Mouse (Mus musculus) lung, postnatal 10 days (tissue): Measurements from ENCODE around the gene Mcmbp.

Source experiments
- DNase-seq: peaks from one replicate; pipeline ENCODE4 v3.0.0; 2021

Mcmbp gene

DNA sequence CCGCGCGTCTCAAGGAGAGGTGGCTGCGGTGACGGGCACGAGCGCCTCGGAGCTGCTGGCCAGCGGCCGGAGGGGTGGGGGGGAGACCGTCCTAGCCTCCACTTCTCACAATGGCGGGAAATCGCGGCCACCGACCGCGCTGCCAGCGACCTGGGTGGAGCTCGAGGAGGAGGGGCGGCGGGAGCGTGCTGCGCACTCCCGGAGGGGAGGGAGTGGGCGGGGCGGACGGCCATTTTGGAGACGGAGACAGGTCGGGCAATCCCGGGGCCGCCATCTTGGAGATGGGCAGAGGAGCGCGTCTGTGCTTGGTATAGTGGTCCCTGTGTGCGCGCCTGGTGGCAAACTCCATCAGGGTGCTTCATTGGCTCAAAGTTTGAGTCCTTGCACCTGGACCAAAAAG is at the start of gene Mcmbp:
Gene Mcmbp, minus strand, starts transcription at position 162 of the 400 bp plus-strand sequence.
- peak; percentile 99 for DNase-seq

DNA sequence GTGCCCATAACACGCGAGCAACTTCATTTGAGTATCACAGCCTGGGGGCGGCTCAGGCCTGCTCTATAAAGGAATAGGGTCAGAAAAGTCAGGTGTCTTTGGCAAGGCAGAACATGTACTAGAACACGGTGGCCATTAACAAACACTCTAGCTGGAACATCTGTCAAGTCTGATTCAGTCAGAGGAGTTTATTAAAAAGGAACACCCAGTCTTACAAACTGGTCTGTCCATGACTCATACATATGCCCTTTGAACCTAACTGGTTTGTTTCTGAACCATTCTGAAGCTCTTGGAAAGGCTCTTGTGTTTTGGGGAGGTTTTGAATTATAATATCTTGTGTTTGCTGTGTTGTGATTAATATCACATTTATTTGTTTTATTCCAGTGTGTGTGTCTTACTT is 49.8 kb upstream of the Mcmbp start:
- DNase-seq: no peak

DNA sequence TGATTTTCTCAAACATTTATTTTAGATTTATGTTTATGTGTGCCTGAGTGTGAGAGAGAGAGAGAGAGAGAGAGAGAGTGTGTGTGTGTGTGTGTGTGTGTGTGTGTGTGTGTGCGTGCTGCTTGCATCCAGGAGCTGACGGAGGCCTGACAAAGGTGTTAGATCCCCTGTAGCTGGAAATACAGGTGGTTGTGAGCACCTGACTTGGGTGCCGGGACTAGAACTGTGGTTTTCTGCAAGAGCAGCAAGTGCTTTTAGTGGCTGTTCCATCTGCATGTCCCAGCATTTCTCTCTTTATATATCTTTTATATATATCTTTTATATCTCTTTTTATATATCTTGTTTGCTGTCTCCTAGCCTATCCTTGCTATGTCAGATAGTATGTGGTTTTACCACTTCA is 41.6 kb upstream of the Mcmbp start:
- DNase-seq: no peak

DNA sequence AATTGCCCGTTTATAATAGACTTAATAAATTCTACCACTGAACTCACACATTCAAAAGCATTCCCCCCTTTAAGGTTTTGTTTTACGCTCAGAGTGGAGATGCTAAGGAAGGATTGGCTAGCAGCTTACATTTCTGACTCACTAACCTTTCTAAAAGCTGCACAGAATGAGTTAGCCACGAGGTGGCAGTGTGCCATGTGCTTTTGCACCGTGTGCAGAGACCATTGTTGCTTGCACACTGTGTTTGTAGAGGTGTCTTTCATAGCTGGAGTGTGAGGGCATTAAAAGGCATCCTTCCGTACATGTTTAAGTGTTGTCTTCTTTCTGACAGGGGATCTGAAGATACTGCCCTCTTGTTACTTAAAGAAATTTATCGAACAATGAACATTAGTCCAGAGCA is 39.0 kb upstream of the Mcmbp start:
- DNase-seq: peak; percentile 56

DNA sequence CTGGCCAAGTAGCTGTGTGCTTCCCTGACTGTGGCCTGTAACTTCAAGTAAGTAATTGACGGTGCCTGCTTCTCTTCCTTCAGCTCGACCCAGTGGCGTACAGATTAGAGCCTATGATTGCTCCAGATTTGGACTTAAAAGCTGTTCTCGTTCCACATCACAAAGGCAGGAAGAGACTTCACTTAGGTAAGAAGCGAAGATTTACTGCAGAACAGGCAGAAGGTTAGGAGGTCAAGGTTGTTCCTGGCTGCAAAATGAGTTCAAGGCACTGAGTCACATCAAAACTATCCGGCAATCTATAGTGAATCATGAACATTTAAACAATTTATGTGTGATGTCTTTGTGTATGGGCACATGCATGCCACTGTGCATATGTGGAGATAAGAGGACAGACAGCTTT is 36.9 kb upstream of the Mcmbp start:
- DNase-seq: no peak

DNA sequence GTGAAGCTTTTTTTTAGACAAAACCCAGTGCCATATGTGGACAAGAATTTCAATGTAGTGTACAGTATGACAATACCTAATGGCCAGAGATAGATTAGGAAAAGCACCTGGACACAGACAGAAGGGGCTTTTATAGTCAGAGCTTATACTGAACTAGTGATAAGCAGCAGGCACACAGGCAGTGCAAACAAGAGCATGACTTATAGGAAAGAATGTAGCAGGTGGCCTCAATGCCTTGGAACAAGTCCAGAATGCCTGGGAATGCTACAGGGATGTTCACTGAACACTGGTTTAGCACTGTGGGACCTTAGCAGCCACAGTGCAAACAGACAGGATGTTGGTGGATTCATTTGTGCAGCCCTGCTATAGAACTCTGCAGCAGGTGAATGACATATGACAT is 26.4 kb upstream of the Mcmbp start:
- no peak for DNase-seq

DNA sequence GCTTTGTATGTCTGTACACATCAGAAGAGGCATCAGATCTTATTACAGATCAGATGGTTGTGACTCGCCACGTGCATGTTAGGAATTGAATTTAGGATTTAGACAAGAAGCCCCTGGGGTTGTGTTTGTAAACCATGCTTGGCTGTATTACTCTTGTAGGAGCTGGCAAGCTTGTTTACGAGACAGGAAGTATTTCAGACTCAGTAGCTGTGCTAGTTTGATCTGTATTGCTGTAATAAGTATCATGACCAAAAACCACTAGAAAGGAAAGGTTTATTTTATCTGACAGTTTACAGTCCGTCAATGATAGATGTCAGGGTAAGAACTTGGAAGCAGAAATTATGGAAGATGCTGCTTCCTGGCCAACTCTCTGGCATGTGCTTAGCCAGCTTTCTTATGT is 18.7 kb upstream of the Mcmbp start:
- DNase-seq: no peak

DNA sequence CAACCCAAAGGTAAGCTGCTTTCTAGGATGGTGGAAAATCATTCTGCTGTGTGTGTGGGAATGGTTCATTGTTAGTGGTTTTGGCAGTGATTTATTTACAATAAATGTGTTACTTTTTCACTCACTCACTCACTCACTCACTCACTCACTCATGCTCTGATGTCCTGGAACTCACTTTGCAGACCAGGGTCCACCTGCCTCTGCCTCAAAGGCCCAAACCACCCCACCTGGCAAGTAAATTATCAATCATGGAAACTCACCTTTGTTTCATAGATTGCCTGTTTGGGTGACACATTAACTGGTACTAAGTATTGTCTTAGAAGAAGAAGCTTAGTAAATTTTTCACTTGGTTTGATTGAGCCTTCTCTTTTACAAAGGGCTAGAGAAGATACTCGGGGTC is 15.1 kb upstream of the Mcmbp start:
- DNase-seq: no peak

DNA sequence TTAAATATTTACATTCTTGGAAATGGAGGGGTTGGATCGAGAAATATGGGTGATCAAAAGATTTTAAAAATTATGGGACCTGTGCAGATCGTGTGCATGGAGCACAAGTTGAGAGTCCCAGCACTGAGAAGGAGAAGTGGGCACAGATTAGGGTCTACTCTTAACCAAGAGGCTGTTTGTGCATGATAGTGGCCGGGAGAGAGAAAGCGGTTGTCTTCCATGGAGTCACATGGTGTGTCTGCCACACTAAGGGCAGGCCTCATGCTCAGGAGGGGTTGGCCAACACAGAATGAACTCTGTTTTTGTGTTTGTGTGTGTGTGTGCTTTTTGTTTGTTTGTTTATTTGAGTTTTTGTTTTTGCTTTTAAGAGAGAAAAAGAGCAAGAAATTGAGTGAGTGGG is 11.7 kb upstream of the Mcmbp start:
- DNase-seq: no peak

DNA sequence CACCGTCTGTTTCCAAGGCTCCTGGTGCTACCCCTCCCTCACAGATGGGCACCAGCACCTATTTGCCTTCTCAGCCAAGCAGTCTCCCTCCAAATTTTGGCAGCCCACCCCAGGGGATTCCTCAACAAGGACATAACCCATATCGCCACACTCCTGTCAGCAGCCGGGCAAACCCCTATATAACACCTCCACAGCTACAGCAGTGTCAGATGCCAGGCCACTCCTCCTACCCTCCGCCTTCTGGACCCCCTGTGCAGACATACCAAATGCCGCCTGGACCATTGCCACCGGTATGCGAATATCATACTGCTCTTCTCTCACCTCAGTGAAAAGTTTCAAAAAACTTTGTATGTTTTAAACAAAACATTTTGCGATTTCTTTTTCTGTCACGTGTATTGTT is 10.0 kb upstream of the Mcmbp start:
- DNase-seq: no peak

DNA sequence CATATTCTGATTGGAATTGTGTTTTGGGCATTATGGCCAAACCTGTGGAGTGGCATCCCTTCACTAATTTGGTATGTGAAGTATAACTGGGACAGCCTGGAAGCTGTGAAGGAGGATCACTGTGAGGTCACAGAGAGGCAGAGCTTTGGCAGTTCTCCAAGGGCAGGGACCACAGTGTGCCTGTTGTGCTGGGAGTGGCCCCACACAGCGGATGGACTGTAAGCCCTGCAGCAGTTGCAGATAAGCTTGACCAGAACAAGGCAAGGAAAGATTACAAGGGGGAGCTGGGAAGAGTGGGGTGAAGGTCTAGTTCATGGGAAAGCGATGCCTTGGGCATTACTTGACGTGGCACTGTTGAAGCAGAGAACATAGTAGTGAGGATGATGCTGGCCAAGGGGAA is 8.5 kb upstream of the Mcmbp start:
- DNase-seq: peak; percentile 88

DNA sequence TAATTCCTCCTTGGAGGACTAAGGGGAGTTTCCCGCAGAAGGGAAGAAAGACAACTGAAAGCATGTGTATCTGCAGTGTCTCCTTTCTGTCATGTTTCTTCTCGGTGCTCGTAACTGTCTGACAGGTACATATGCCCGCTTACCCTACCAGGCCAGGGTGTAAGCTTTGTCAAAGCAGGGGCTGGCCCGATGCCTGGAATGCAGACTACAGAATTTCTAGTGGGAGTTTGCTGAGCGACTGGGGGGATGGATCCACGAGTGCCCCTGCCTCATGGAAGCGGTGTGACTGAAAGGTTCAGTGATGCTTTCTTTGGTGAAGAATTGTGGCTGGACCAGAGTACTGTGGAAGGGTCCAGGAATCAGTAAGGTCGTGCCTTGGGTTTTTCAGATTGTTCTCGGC is 5.9 kb upstream of the Mcmbp start:
- peak; percentile 16 for DNase-seq

DNA sequence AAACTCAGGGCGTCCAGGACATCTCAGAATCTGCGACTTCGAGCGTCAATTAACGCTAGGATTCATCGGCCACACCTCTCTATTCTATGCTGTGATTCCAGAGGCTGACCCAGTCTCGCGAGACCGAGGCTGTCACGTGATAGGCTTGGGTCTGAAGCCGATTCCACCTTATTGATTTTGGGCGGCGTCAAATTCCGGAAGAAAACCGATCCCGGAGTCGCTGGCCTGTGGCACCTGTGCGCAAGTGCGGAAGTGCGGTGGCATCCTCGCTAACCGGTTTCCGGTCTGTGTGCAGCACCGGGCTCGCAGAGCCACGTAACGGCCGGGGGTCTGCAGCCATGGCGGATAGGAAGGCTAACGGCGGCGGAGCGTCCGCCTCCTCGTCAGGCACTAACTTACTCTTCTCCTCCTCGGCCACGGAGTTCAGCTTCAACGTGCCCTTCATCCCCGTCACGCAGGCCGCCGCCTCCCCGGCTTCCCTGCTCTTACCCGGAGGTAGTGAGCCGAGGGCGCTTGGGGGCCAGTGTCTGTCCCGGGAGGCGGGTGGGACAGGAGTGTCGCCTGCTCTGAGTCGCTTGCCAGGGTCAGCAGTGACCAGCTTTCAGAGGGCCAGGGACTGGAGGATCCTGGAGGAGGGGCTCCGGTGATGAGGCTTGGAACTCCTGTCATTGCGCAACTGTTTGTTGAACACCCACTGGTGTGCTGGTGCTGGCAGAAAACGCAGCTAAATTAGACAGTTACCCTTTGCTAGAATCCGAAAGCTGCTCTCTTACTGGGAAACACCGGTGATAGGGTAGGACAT is 4.6 kb upstream of the Mcmbp start, which contains the start of gene Sec23ip:
Gene Sec23ip, plus strand, starts transcription at position 260 of the 802 bp plus-strand sequence.
- DNase-seq: peak; percentile 99

DNA sequence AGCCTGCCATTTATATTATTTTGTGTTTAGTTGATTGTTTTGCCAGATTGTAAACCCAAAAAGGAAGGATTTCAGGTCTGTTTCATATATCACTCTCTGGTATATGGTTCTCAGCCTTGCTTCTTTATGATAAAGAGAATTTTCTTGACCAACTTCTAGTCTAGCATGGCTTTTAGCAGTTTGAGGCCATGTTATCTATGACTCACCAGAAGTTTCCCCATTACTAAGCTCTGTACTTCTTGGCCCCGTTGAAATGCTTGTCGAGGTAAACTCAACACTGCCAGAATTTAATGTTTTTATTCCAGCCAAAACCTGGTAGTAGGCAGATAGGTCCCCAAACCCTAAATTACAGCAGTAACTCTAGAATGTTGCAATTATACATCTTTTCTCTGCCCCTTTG is 3.6 kb upstream of the Mcmbp start:
- DNase-seq: no peak

DNA sequence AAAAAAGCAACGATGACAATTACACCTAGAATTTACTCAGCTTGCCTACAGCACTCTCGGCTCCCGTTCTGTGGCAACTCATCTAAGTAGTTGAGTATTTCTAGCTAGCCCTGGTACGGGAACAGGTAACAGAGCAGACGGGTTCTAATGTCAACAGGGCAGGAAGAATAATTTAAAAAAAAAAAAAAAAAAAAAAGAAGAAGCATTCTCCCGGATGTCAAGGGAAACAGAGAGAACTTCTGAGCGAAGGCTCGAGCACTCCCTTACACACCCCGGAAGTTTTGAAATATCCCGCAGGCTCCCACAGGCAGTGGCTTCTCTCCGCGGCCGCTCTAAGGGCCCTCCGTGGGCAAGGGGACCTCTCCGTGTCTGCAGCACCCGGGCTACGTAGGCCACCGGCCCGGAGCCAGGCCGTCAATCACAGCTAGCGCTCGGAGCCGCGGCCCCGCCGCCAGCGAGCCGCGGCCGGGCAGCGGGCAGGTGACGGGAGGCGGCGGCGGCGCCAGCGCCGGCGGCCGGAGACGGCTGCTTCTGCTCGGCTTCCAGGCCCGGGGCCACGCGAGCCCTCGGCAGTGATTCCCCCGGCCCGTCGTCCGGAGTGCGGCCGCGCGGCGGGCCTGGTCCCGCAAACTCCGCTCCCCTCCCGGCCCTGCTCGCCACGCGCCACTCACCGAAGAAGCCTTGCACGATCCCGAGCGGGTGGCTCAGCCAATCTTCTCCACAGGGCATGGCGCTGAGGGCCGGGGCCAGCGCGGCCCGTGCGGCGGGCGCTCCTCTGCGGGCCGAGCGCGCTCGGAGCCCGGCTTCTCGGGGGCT is 625 bp downstream of the Mcmbp start:
- peak; percentile 65 for DNase-seq

DNA sequence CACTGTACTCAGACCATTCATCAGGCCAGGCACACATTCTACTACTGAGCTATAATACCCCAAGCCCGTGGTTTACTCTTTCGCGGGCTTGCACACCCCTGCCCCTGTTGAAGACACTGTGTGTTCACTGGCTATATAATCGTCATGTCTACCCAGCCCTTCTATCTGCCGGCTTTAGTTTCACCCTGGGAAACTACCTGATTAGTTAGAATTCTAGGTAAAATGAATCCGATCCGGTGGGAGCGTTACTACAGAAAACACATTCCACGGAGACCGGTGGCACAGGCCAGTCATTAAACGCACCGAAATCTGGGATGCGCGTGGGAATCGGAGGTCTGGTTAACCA is 1.2 kb downstream of the Mcmbp start:
- no peak for DNase-seq

DNA sequence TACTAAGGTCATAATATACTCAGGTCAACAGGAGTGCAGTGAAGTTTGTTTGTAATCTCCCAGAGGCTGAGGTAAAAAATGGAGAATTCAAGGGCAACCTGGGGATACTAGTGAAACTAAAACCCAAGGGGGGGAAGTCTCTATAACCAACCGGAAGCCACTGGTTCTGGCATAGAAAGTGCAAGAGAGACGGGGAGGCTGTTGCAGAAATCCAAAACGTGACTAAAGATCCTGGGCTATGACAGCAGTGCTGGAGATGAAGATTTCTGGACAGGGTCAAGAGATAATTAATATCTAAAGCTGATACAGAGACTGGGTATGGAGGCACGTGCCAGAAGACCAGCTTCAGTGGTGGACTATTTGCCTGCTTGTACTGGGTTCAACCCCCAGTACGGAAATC is 2.3 kb downstream of the Mcmbp start:
- DNase-seq: no peak

DNA sequence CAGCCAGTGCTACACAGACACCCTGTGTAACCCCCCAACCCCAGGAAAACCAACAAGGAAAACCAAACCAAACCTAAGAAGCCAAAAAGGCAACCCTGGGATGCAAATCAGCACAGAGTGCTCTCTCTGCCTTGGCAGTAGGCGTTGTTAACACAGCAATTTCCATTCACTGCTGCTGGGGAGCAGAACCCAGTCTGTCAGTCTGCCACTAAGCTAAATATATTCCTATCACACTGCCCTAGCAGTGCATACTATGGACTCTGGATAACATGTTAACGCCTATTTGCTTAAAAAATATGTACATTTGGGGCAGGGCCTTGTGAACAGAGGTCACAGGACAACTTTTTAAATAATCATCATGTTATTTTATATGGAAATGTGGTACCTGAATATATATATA is 8.7 kb downstream of the Mcmbp start:
- DNase-seq: no peak

DNA sequence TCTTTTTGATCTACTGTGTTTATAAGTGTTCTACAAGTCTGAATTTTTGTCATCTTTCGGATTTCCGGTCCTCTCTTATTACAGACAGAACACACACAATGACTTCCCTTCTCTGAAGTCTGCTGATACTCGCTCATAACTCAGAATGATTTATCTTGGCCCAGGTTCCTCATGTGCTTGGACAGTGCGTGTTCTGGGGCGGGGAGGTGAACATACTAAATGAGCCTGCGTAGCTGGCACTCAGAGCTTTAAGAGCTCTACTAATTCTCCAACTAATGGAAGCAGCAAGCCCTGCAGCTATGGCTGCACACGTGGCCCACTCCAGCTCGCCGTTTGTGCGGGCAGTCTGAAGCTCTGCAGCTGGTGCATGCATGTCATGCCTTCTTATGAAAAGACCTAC is 11.6 kb downstream of the Mcmbp start:
- DNase-seq: no peak

DNA sequence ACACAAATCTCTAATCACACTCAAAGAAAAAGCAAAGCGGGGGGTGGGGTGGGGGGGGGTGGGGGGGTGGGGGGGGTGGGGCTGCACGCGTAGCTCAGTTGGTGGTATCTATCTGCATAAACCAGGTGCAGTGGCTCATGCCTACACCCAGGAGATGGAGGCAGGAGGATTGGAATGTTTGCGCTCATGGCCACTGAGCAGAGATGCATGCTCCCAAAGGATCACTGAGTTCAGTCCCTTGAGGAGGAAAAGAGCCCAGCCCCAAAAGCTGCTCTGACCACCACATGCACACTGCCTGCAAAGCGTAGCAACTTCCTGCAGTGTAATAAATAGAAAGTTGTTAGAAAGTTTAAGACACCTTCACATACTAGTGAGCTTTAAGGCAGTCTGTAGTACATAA is 12.6 kb downstream of the Mcmbp start:
- DNase-seq: no peak

DNA sequence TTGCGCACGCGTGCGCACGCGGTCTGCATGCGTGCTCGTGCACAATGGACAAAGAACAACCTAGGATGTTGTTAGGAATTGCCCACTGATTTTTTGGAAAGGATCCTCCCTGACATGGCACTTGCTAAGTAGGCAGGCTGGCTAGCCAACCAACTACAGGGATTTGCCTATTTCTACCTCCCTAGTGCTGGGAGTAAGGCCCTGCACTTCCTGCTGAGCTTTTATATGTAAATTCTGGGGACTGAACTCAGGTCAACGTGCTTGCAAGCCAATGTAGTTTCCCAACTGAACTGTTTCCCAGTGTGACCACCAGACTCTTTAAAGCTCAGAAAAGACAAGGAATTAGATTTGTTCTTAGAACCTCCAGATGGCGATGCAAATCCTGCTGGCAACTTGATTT is 13.3 kb downstream of the Mcmbp start:
- no peak for DNase-seq

DNA sequence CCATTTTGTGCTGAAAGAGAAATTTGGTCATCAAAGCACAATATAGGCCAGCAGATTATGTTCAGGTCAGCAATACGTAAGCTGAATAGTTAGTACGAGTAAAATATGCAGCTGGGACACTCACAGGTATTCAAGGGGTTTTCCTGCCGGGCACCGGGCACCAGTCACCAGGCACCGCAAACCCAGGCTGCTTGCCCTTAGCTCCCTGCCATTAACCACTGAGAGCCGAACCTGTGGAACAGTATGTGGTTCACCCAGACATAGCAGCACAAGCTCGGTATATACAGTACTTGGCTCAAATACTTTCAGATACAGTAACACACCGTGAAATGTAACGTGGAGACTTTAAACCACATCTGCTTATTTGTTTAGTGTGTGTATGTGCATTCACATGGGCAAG is 15.1 kb downstream of the Mcmbp start:
- DNase-seq: no peak

DNA sequence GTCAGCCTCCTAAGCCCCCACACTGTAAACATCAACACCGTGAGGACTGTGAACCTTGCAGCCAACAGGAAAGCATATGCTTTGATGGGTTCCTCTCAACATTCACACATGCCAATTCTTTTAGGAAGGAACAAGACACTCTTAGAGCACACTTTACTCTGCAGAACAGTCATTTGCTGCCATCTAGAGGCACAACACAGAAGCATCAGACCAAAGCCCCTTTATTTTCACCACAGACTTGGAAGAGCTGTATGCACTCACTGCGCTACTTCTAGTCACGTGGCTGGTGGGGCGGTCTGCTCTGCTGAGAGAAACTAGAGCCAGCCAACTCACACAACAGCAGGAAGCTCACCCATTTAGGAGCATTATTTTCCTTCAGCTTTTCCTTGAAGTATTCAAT is 15.5 kb downstream of the Mcmbp start:
- peak; percentile 93 for DNase-seq

DNA sequence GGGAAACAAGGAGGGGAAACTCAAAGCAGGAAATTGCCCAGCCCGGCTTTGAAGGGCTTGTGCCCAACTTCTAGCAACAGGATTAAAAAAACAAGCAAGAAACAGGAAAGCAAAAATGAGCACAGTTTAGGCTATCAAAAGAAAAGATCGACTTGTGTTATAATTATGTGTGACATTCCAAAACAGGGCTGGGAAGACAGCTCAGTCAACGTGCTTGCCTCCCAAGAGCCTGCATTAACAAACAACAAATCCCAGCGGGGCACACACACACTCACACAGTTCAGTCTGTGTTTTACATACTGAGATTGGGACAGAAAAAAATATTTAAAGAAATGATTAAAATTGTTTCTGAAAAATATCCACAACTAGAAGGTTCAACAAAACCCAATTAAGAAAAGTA is 22.3 kb downstream of the Mcmbp start:
- peak; percentile 31 for DNase-seq

DNA sequence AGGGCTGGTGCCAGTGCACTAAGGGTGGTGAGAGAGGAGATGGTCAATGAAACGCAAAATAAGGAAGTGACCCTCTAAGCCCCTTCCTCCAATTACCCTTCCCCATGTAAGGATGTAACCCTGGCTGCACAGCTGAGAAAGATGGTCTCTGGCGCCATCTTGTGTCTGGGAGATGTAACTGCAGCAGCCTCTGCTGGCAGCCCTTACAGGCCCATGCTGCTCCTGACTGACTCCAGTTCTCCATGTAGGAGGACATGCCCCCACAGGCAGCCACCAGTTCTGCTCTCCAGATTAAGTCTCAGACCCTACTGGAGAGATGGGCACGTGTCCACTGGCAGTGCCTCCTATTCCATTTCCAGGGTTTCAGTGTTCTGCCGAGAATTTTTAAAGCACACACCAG is 34.6 kb downstream of the Mcmbp start:
- DNase-seq: peak; percentile 76
